Mouse (Mus musculus) liver, adult 2 months (tissue): ENCODE measurements around the gene Ptprn2.

Experiments
- CTCF ChIP-seq: fragments of 200-500 bp; IDR thresholded peaks from 2 replicates; pipeline ENCODE4 v1.5.1; 2011; ENCODE audit warnings: low read depth, low read length, control low read depth
- POLR2A ChIP-seq: fragments of 200-500 bp; IDR thresholded peaks from 2 replicates; pipeline ENCODE4 v1.6.1; 2011; ENCODE audit warnings: low read length, control low read depth; ENCODE audit not compliant: insufficient read depth; ENCODE audit errors: extremely low read depth

DNA sequence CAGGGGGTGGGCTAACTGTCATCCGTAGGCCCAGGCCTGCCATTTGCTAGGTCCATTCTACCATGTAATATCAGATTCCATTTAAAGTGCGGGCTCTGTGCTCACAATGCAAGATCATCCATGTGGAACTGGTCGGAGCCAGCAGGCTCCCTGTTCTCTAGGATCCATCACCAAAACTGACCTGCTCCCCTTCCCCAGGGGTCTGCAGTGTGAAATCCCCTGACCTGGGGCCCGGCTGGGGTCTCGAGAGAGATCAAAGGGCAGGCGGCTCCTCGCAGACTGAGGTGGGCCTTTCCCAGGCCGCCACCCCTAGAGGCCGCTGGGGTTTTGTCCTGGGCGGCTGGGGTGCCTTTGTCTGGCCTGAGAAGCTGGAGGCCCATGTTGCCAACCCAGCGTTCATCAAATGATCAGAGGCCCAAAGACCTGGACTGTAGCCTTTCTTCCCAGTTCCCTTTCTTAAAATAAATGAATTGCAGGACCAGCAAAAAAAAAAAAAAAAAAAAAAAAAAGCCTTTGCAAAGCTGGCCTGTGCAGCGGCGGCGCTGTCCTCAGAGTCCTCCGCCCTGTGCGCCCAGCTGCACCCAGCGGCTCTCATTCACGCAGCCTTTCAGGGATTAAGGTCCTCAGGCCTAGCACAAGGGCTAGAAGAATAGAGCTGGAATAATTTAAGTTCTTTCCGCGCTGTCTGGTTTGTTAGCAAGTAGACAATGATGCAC is 771.8 kb downstream of the Ptprn2 start:
- TF ChIP-seq POLR2A, result no peak
- TF ChIP-seq CTCF, result no peak
